Mouse (Mus musculus) heart, postnatal 36 days (tissue): ENCODE data around the gene Dyrk2. TPM values are rescaled to one million over a fixed set of nuclear protein-coding genes. Genes with fewer than 3 reads are reported as not detected.
A peak's percentile ranks its signal among the peaks of the same experiment; 100 is the strongest.

Source experiments
- DNase-seq, 2 experiments: peaks; one replicate each; pipeline ENCODE4 v3.0.0; 2021 to 2022
- intact Hi-C: fragments of 180-260 bp; cut with DNase I; formaldehyde crosslinking; loops from one replicate; pipeline ENCODE4 v1.15.1; 2025
- total RNA-seq, 2 experiments: library from RNA; stranded (reverse); gene quantifications; 2 replicates each; pipeline ENCODE4 v1.2.3; 2021

Dyrk2 gene
- total RNA-seq, 2 experiments from 2014 or later: 36.4 to 40.3 TPM

DNA sequence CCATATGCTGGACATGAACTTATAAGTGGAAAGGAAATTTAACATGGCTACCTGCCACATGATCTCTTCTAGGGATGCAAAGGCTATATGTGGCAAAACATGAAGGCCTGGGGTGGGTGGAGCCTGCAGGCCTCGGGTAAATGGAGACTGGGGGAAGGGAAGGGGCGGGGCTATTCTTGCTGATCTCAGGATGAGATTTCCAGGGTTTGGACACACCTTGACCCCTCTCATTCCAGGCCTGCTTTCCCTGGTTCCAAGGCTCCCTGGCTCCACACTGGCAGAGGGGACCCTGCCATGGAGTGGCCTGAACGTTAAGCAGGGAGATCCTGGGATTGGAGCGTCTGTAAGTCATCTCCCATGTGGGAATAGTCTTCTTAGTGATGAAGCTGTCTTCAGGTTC, 21.5 kb downstream of the Dyrk2 start:
- DNase-seq: no peak
- intact Hi-C loops: no loop called here

DNA sequence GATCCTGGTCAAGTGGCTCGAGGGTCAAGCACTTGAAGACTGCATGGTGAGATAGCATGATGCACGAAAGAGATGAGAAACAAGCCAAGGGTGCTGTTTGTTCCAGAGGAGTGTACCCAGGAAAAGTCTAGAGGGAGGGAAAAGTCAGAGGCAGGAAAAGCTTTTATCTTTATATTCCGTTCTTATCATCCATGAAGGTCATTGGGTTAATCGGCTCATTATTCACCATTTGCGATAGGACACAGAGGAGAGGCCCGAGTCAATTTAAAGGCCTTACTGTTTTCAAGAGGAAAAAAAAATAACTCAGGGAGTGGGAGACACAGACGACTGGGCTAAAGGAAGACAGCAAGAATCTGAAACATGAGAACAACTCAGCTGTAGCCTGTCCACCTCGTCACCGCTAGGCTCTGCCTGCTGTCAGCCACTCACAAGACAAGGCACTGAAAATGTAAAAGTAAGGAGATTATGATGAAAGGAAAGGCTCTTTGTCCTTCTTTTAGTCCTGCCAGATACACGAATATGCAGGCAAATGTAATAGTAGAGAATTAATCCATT, 22.9 kb downstream of the Dyrk2 start:
- intact Hi-C loops: no loop called here
- no peak for DNase-seq

DNA sequence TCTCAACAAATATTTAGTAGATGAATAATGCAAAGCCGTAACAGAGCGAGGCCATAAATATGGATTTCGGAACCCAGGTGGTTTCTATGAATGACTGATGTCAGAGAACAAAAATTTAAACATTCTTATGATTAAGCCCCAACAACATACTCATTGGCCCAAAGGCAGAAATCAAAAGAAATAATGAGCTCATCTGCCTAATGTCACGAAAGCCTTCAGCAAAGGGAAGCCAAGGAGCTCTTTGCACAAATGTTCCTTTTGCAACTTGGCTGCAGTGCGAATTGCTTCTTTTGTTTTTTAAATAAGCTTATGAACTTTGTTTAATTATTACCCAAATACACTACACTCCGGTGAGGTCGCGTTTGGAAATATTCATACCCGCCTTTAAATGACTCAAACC, 29.4 kb downstream of the Dyrk2 start:
- no peak for DNase-seq

DNA sequence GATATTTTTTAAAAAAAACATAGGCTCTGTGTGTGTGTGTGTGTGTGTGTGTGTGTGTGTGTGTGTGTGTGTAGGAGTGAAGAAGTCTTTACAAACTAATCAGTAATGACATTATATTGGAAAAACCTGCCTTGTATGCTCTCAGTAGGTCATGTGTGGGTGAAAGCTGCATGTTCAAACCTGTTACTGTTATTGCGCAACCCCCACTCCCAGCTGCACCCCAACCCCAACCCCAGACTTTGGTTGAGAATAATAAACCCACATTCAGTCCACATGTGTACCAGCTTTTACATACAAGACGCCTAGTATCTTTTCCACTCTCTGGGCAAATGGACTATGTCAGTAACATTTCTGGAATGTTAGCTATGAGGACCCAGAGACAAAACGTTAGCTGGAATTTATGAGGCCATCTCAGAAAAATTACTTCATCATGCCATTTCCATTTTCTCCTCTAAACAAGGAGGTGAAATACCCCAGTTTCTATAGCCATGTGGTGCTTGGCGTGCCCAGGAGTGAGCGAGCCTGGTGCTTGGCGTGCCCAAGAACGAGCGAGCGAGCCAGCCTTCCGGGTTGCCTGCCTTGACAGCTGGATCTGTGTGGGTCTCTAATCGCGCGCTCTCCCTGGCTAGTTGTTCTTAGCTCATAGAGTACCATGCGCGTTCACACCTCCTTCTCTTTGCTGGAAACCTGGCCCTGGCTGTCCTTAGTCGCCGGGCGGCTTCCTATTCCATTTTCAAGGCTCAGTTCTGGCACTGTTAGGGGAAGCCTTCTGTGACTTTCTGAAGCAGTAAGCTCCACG, 30.5 kb downstream of the Dyrk2 start:
- intact Hi-C loops: no loop called here
- no peak for DNase-seq

More for the DNA sequence above, 29.4 kb downstream of the Dyrk2 start:
- intact Hi-C loops: no loop called here

DNA sequence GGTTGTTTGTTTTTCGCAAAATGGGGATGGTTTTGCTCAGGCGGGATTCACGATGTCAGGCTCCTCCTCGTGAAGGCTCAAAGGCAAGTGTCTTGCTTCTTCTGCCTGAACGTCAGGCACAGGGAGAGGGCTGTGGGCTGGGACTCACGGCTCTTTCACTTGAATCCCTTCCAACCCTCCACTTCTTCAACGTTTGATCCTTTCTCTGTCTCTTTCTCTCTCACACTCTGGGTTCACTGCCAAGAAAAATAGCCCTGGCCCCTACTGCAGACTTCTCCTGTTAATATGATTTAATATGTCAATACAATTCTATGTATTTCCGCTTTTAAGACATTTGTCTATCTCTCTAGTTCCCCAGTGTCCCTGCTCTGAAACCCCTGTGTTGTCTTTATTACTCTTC, 32.4 kb downstream of the Dyrk2 start:
- intact Hi-C loops: no loop called here
- DNase-seq: no peak

DNA sequence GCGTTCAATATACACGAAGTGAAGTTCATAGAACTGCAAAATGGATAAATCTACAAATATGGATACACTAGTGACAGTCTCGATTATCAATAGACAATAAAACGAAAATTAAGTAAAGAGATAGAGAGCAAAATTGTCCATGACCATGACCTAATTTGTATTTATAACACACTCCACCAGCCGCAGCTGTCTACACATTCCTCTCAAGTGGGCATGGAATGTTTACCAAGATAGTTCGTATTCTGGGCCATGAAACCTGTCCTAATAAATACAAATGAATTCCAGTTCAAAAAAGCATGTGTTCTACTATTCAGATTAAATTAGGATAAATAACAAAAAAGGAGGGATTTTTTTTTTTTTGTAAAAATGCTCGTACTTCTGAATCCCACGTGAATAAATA, 38.8 kb downstream of the Dyrk2 start:
- intact Hi-C loops: no loop called here
- no peak for DNase-seq

DNA sequence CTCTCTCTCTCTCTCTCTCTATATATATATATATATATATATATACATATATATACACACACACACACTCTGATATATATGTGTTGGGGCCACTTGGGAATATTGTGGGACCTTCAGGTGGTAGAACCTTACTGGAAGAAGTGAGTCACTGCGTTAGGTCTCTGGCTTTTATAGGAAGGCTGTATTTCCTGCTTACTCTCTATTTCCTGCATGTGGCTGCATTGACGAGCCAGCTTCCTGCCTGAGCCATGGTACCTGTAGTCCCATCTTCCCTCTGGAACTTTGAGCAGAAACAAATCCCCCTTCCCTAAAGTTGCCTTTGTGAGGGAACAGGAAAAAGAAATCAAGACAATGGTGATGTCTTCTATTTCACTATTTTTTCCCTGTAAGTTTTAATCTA, 40.4 kb downstream of the Dyrk2 start:
- DNase-seq: no peak
- intact Hi-C loops: no loop called here

DNA sequence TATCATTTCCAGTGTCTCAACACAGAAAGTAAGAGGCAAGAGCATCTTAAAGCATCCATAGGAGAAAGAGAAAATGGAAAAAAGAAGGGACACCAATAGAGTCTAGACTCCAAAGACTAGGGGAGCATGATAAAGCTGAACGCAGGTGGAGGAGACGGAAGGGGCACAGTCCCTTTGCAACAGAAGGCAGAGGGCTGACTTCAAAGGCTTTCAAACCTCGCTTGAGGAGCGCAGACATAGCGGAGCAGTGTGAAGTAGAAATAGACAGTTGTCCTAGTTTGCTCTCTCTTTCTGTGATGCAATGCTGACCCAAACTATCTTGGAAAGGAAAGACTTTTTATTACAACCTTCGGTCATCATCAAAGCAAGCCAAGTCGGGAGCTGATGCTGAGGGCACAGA, 42.9 kb downstream of the Dyrk2 start:
- no peak for DNase-seq
- intact Hi-C loops: no loop called here

DNA sequence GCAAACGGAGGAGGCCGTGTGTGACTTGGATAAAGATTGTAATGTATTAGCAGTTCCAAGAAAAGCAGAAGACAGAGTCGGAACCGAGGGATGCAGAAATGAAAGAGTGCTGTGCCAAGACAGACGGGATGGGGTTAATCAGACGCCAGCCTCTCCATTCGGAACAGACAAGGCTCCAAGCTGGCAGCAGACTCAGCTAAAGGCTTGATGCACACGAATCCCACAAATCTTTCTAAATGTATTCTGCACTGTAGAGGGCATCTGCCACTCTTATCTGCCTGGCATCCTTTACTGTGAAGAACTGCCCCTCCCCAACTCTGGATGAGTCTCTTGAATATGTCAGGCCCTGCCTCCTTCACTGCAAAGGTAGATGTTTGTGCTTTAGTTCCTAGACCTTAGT, 45.2 kb downstream of the Dyrk2 start:
- intact Hi-C loops: no loop called here
- no peak for DNase-seq

DNA sequence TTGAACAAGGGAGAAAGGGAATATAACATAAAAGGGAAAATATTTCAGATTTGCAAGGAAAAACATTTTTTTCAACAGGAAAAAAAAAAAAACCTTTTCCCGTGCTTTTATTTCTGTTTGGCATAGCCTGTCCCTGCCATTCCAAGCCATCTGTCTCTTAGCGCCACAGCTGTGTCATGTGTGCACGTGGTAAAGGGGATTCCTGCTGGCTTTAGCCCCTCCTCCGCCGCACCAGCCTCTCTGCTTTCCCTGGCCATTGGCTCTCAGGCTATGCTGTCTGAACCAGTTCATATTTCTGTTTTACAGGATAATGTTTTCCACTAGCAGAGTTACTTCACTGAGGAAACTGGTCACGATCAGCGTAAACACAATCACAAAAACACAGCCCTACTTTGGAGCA, 49.1 kb downstream of the Dyrk2 start:
- intact Hi-C loops: no loop called here
- no peak for DNase-seq

DNA sequence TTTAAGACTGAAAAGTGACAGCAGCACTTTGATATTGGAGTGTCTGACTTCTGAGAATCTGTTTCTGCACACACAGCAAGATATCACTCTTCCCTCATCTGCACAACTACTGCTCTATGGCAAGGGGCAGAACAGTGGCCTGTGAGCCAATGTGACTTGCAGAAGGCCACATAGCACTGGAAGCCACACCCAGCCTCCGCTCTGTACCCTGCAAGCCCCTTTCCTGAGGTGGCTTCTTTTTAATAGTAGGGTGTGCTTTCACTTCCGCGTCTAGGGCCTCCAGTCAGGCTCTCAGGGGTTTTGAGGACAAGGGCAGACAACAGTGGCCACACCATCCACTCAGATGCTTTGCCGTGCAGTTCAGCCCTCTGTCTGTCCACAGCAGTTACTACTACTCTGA, 50.2 kb downstream of the Dyrk2 start:
- intact Hi-C loops: no loop called here
- DNase-seq: no peak

DNA sequence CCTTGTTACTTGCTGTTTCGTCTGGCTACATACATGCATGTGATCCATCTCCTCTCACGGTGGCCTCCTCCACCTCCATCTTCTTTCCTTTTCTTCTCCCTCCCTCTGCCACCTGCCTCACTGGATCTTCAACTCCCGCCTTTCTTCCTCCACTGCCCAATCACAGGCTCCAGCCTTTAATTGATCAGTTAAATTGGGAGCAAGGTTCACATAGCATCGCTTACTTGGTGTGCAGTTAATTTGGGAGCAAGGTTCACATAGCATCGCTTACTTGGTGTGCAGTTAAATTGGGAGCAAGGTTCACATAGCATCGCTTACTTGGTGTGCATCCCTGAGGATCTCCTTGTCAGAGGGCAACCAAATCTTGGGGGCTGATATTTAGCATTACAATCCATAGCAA, 52.9 kb downstream of the Dyrk2 start:
- intact Hi-C loops: no loop called here
- no peak for DNase-seq

DNA sequence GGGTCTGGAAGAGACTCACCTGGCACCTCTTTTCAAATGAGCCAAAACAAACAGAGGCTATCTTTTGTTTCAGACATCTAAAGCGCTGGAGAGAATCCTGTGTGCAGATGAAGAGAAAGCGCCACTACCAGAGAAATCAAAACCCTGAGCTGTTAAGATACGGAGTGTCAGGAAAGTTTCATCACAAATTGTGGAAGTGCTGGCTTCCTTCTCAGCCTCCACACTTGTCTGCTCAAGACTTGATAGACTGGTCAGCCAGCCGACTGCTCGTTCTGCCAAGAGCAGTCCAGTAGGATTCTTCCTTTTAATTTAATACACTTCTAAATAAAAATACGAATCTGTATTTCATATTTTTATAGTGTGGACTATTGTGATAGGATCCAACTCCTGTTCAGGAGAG, 58.1 kb downstream of the Dyrk2 start:
- DNase-seq: no peak
- intact Hi-C loops: loop anchor here (5.0 kb wide), 1 partner anchor 55 kb away; no protein-coding TSS in a partner anchor

DNA sequence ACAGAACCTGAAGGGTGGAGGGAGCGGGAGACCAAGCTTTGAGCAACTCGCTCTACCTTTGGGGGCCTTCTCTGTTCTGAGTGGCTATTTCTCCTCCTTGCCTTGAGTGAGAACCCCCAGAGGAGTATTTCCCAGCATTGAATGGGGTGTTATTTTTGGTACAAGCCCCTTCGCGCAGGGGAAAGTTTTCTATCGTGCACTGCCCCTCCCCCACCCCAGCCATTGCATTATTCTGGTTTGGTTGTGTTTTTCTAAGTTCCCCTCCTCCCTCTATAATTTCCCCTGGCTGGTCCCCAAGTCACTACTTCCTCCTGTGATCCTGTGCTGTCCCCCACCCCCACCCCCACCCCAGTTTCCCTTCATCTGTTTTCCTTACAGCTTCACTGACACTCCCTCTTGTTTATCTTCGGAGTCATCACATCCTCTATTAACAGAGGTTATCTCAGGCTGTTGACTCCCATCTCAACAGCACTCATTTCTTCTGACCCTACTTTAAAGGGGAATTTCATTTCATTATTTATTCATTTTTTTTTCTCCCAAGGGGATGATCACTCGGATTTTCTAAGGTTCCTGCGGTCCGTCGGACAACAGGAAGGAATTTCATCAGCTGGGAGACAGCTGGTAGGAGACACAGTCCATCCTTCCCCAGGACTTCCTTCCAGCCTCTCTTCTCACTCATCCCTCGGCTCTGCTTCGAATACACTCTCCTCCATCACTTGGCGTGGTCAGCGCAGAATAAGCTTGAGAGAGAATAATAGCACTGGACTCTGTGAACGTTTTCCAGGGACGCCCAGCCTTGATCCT, 58.9 kb downstream of the Dyrk2 start:
- DNase-seq: peak in 1 of 2 experiments; percentile 31
- intact Hi-C loops: loop anchor here (5.0 kb wide), 1 partner anchor 56 kb away; no protein-coding TSS in a partner anchor
